Mouse (Mus musculus): Measurements from ENCODE around the gene Stard7. TPM values are rescaled to one million over a fixed set of nuclear protein-coding genes. Genes with fewer than 3 reads are reported as not detected.
"Not testable (repeated sequence)": the region's sequence is repeated elsewhere in the genome, so short reads cannot be mapped to it uniquely, and the experiment has no call there.

Gene Stard7
- polyA plus RNA-seq, 1 experiment: 45.7 TPM

DNA sequence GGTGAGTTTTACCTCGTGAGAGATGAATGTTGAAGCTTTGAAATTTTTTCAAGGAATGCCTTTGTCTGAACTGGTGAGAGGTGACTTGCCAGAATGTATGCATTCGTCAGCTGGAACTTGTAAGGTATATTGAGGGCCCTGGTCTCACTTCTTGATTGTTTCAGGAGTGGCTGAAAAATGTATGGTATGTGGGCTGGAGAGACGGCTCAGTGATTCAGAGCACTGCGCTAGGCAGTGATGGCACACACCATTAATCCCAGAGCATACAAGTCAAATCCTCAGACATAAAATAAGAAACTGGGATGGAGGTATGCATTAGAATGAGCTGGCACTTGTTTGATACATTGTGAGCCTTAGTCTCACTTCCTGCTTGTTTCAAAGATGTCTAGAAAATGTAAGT lies 22.2 kb downstream of the Stard7 start:
- no peaks in the 10 kb centered on the region for H3K27me3 ChIP-seq (ENCODE audit: control insufficient read depth, insufficient read depth, low read length, poor library complexity, severe bottlenecking)
- H3K4me1 ChIP-seq (ENCODE audit: control insufficient read depth, insufficient read depth, low read length): no peaks in the 10 kb centered on the region
- no peak overlapping the region for H3K4me3 ChIP-seq (ENCODE audit: low read depth, low read length)
- TF ChIP-seq POLR2A (IDR thresholded peaks at IDR 0.05; ENCODE audit: insufficient read depth, low read length): no peak
- TF ChIP-seq EP300 (IDR thresholded peaks at IDR 0.05; ENCODE audit: insufficient read depth, low read depth, low read length): no peak
- no peak overlapping the region for H3K27ac ChIP-seq (ENCODE audit: insufficient read depth, low read length)
- H3K9ac ChIP-seq (ENCODE audit: low read depth, poor library complexity, severe bottlenecking): no peak overlapping the region
- peaks cover 18% of the 10 kb centered on the region for H3K36me3 ChIP-seq (ENCODE audit: control insufficient read depth, insufficient read depth, low read length, poor library complexity, severe bottlenecking)
- no peaks in the 10 kb centered on the region for H3K9me3 ChIP-seq (replicated peaks; ENCODE audit: control insufficient read depth, insufficient read depth, low read length, poor library complexity, severe bottlenecking)

DNA sequence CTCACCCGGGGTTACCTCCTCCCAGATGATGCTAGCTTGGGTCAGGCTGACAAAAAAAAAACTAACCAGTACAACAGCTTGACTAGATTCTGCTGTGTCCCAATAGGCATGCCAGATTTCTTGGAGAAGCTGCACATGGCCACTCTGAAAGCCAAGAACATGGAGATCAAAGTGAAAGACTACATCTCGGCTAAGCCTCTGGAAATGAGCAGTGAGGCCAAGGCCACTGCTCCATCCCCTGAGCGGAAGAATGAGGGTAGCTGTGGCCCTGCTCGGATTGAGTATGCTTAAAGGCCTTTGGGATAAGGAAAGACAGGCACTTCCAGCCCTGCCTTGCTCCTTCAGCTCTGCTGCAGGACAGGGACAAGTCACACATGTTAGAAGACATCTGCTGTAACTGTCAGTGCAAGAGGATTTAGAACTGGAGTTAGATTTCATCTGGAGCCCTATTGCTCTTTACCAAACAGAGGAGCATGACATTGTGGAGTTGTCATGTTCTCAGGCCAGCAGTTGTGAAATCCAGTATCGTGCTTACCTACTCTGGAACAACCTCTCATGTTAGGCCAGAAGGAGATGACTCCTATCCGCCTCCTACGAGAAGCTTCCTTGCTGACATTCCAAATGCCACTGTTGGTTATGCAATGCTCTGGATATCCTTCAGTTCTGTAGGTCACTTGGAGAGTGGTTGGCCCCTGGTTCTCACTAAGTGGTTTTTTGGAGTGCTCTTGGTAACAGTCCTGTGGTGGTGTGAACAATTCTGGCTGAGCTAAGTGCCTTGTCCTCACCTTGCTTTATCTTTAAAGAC lies 27.2 kb downstream of the Stard7 start:
- peaks cover 23% of the 10 kb centered on the region for H3K36me3 ChIP-seq (ENCODE audit: control insufficient read depth, insufficient read depth, low read length, poor library complexity, severe bottlenecking)

DNA sequence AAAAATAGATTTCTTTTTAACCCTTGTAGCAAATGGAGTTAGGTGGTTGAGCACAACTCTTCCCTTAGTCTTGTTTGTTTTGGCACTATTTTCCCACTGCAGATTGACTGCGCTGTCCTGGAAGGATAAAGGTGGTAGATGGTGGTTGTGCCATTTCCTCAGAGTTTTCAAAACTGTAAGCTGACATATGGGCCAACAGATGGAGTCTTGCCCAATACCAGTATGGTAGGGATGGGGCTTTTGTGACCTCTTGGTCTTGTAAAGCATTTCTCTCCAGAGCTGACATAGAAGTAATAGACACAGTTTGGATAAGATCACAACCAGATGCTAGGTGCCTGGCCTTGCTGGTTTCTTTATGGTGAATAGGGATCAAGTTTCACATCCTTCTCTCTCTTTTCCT lies 28.0 kb downstream of the Stard7 start:
- Histone ChIP-seq H3K4me1 (ENCODE audit: control insufficient read depth, insufficient read depth, low read length) (no peaks in the 10 kb centered on the region), H3K27me3 (ENCODE audit: control insufficient read depth, insufficient read depth, low read length, poor library complexity, severe bottlenecking) (no peaks in the 10 kb centered on the region), H3K27ac (ENCODE audit: insufficient read depth, low read length) (no peak overlapping the region), H3K9me3 (replicated peaks; ENCODE audit: control insufficient read depth, insufficient read depth, low read length, poor library complexity, severe bottlenecking) (no peaks in the 10 kb centered on the region; the same call in 1 of the 2 replicates), H3K4me3 (ENCODE audit: low read depth, low read length) (no peak overlapping the region), H3K36me3 (ENCODE audit: control insufficient read depth, insufficient read depth, low read length, poor library complexity, severe bottlenecking) (peaks cover 21% of the 10 kb centered on the region), H3K9ac (ENCODE audit: low read depth, poor library complexity, severe bottlenecking) (no peak overlapping the region)
- TF ChIP-seq POLR2A (IDR thresholded peaks at IDR 0.05; ENCODE audit: insufficient read depth, low read length): no peak
- TF ChIP-seq CTCF (IDR thresholded peaks at IDR 0.05; ENCODE audit: low read depth, low read length): no peak
- no peak for TF ChIP-seq EP300 (IDR thresholded peaks at IDR 0.05; ENCODE audit: insufficient read depth, low read depth, low read length)

More for the DNA sequence above, 27.2 kb downstream of the Stard7 start:
- Histone ChIP-seq H3K4me3 (ENCODE audit: low read depth, low read length) (no peak overlapping the region), H3K27ac (ENCODE audit: insufficient read depth, low read length) (no peak overlapping the region), H3K9ac (ENCODE audit: low read depth, poor library complexity, severe bottlenecking) (no peak overlapping the region), H3K4me1 (ENCODE audit: control insufficient read depth, insufficient read depth, low read length) (no peaks in the 10 kb centered on the region), H3K27me3 (ENCODE audit: control insufficient read depth, insufficient read depth, low read length, poor library complexity, severe bottlenecking) (no peaks in the 10 kb centered on the region), H3K9me3 (replicated peaks; ENCODE audit: control insufficient read depth, insufficient read depth, low read length, poor library complexity, severe bottlenecking) (no peaks in the 10 kb centered on the region; the same call in 1 of the 2 replicates)
- TF ChIP-seq CTCF (IDR thresholded peaks at IDR 0.05; ENCODE audit: low read depth, low read length): no peak
- TF ChIP-seq POLR2A (IDR thresholded peaks at IDR 0.05; ENCODE audit: insufficient read depth, low read length): no peak
- no peak for TF ChIP-seq EP300 (IDR thresholded peaks at IDR 0.05; ENCODE audit: insufficient read depth, low read depth, low read length)

DNA sequence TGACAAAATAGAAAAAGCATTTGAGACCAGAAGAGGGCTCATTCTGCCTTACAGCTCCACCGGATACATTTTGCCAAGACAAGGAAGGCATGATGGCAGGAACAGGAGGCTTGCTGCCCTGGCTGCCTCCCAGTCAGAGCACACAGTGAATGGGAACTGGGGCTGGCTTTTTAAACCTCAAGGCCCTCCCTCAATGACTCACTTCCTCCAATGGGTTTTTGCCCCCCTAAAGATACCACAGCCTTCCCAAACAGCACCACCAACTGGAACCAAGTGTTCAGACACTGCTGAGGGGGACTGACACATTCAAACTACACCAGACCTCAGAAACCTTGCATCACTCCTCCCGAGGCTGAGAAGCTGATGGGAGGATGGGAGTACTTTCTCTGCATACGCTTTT lies 30.7 kb downstream of the Stard7 start:
- TF ChIP-seq CTCF (IDR thresholded peaks at IDR 0.05; ENCODE audit: low read depth, low read length): no peak
- TF ChIP-seq POLR2A (IDR thresholded peaks at IDR 0.05; ENCODE audit: insufficient read depth, low read length): no peak
- TF ChIP-seq EP300 (IDR thresholded peaks at IDR 0.05; ENCODE audit: insufficient read depth, low read depth, low read length): no peak
- H3K36me3 ChIP-seq (ENCODE audit: control insufficient read depth, insufficient read depth, low read length, poor library complexity, severe bottlenecking): peaks cover 21% of the 10 kb centered on the region

DNA sequence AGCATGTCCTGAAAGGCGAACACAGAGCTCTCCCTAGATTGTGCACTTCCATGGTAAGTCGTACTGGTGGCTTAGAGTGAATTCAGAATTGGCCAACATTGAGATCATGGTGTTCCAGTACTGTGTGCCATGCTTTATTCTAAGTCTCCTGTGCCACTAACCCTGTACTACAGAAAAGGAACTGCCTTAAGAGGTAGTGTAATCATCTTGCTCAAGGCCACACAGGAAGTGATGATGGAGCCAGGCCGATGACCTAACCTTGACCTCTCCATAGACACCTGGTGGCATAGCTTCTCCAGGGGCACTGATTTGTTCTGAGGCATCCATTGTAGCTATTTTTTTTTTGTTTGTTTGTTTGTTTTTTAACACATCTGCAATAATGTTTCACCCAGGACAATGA lies 31.9 kb downstream of the Stard7 start:
- Histone ChIP-seq H3K4me1 (ENCODE audit: control insufficient read depth, insufficient read depth, low read length) (no peaks in the 10 kb centered on the region), H3K4me3 (ENCODE audit: low read depth, low read length) (no peak overlapping the region), H3K36me3 (ENCODE audit: control insufficient read depth, insufficient read depth, low read length, poor library complexity, severe bottlenecking) (peaks cover 17% of the 10 kb centered on the region), H3K27ac (ENCODE audit: insufficient read depth, low read length) (no peak overlapping the region), H3K9me3 (replicated peaks; ENCODE audit: control insufficient read depth, insufficient read depth, low read length, poor library complexity, severe bottlenecking) (no peaks in the 10 kb centered on the region; the same call in 1 of the 2 replicates), H3K9ac (ENCODE audit: low read depth, poor library complexity, severe bottlenecking) (no peak overlapping the region), H3K27me3 (ENCODE audit: control insufficient read depth, insufficient read depth, low read length, poor library complexity, severe bottlenecking) (no peaks in the 10 kb centered on the region)
- TF ChIP-seq POLR2A (IDR thresholded peaks at IDR 0.05; ENCODE audit: insufficient read depth, low read length) (no peak), EP300 (IDR thresholded peaks at IDR 0.05; ENCODE audit: insufficient read depth, low read depth, low read length) (no peak), CTCF (IDR thresholded peaks at IDR 0.05; ENCODE audit: low read depth, low read length) (no peak)

More for the DNA sequence above, 30.7 kb downstream of the Stard7 start:
- no peak overlapping the region for H3K4me3 ChIP-seq (ENCODE audit: low read depth, low read length)
- no peak overlapping the region for H3K27ac ChIP-seq (ENCODE audit: insufficient read depth, low read length)
- no peaks in the 10 kb centered on the region for H3K4me1 ChIP-seq (ENCODE audit: control insufficient read depth, insufficient read depth, low read length)
- H3K9me3 ChIP-seq (replicated peaks; ENCODE audit: control insufficient read depth, insufficient read depth, low read length, poor library complexity, severe bottlenecking): no peaks in the 10 kb centered on the region; the same call in 1 of the 2 replicates
- H3K9ac ChIP-seq (ENCODE audit: low read depth, poor library complexity, severe bottlenecking): no peak overlapping the region
- no peaks in the 10 kb centered on the region for H3K27me3 ChIP-seq (ENCODE audit: control insufficient read depth, insufficient read depth, low read length, poor library complexity, severe bottlenecking)

DNA sequence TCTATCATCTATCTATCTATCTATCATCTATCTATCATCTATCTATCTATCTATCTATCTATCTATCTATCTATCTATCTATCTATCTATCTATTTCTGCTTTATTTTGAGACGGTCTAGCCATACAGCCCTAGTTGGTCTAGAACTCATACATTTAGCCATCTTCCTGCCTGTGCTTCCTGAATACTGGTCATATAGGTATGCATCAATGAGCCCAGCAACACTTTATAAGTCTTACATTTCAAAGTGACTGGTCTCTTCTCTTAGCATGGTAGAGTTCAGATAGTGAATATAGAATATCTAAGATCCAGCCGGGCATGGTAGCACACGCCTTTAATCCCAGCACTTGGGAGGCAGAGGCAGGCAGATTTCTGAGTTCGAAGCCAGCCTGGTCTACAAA lies 34.2 kb downstream of the Stard7 start:
- not testable (repeated sequence) for H3K4me3 ChIP-seq (ENCODE audit: low read depth, low read length); H3K27ac ChIP-seq (ENCODE audit: insufficient read depth, low read length); H3K4me1 ChIP-seq (ENCODE audit: control insufficient read depth, insufficient read depth, low read length); H3K9ac ChIP-seq (ENCODE audit: low read depth, poor library complexity, severe bottlenecking); H3K27me3 ChIP-seq (ENCODE audit: control insufficient read depth, insufficient read depth, low read length, poor library complexity, severe bottlenecking); H3K36me3 ChIP-seq (ENCODE audit: control insufficient read depth, insufficient read depth, low read length, poor library complexity, severe bottlenecking); H3K9me3 ChIP-seq (replicated peaks; ENCODE audit: control insufficient read depth, insufficient read depth, low read length, poor library complexity, severe bottlenecking)
